ENCODE assay signal across 8 mouse cellular contexts in the genomic region with DNA sequence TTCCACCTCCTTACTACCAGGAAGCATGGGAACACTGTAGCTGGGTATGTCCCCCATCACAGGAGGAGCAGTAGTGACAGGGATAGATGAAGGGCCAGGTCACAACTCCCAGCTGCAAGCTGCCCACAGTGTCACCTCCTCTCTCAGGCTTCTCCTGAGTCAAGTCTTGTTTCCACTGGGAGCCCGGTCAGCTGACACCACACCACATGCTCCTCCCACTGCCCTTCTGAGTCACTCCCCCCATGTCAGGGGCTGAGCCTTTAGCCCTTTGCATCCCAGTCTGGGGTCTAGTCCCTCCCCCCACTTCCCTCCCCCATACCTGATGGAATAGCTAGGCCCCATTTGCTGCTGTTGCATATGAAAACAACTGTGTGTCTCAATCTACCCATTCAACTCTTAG. TPM values are rescaled to one million over a fixed set of nuclear protein-coding genes. Genes with fewer than 3 reads are reported as not detected.
DNase-seq lines count a peak whose midpoint lies in the region; ATAC-seq and TF ChIP-seq lines count a peak whose summit lies in the region.

No protein-coding gene starts in this region.

- intact Hi-C loops in left cerebral cortex, postnatal 10 days (cut with DNase I), result no loop called here

- no peak for TF ChIP-seq CTCF in cerebellum, adult 2 months (IDR thresholded peaks at IDR 0.05; ENCODE audit: borderline replicate concordance, insufficient read depth, low read depth, low read length)

- no peak overlapping the region for H3K4me2 ChIP-seq in lung, embryonic 16.5 days (ENCODE audit: low read depth, low read length)
- H3K4me2 ChIP-seq in limb, embryonic 15.5 days, result no peak overlapping the region
- H3K4me2 ChIP-seq in stomach, embryonic 15.5 days, result no peak overlapping the region

- no peaks in the 10 kb centered on the region for H3K27me3 ChIP-seq in cerebellum, adult 2 months (ENCODE audit: control insufficient read depth, insufficient read depth, low read length)
- H3K27me3 ChIP-seq in lung, embryonic 16.5 days (ENCODE audit: control insufficient read depth, insufficient read depth, low read depth, low read length), result no peaks in the 10 kb centered on the region
- no peaks in the 10 kb centered on the region for H3K27me3 ChIP-seq in limb, embryonic 15.5 days
- H3K27me3 ChIP-seq in stomach, embryonic 15.5 days (replicated peaks), result no peaks in the 10 kb centered on the region

- ATAC-seq in lung, embryonic 16.5 days (ENCODE audit: low read depth), result peak; percentile 15; the same call in 1 of the 2 replicates
- ATAC-seq in limb, embryonic 15.5 days (ENCODE audit: insufficient number of reproducible peaks, low FRiP score, low TSS enrichment, low read depth), result no peak
- ATAC-seq in stomach, embryonic 15.5 days (ENCODE audit: insufficient read depth, low FRiP score, low read depth), result no peak

- no peak overlapping the region for H3K4me3 ChIP-seq in cerebellum, adult 2 months (replicated peaks; ENCODE audit: insufficient read depth, low read depth, low read length)
- no peak overlapping the region for H3K4me3 ChIP-seq in lung, embryonic 16.5 days (ENCODE audit: low read length)
- no peak overlapping the region for H3K4me3 ChIP-seq in limb, embryonic 15.5 days
- H3K4me3 ChIP-seq in stomach, embryonic 15.5 days (replicated peaks), result no peak overlapping the region

- H3K4me1 ChIP-seq in cerebellum, adult 2 months (ENCODE audit: control insufficient read depth, insufficient read depth, low read length), result peaks cover 31% of the 10 kb centered on the region
- H3K4me1 ChIP-seq in lung, embryonic 16.5 days (replicated peaks; ENCODE audit: control insufficient read depth, insufficient read depth, low read length), result peaks cover 24% of the 10 kb centered on the region
- peaks cover 36% of the 10 kb centered on the region for H3K4me1 ChIP-seq in limb, embryonic 15.5 days
- peaks cover 34% of the 10 kb centered on the region for H3K4me1 ChIP-seq in stomach, embryonic 15.5 days

- no peak for DNase-seq in cerebellum, adult 2 months
- DNase-seq in cerebellum, adult 18-20 months, result no peak
- no peak for DNase-seq in lung, postnatal 36 days
- no peak for DNase-seq in left cerebral cortex, postnatal 10 days (ENCODE audit: extremely low spot score in 1 of 2, low spot score in 2 of 2)
- DNase-seq in T-cell, adult 2 months (ENCODE audit: low spot score), result no peak

- WGBS in cerebellum, adult 2 months, result 38% methylated on average over 1 of the region's 1 CpGs
- 27% methylated on average over 1 of the region's 1 CpGs for WGBS in lung, embryonic 16.5 days
- WGBS in limb, embryonic 15.5 days, result 40% methylated on average over 1 of the region's 1 CpGs
- 29% methylated on average over 1 of the region's 1 CpGs for WGBS in stomach, embryonic 15.5 days

- peak overlapping the region; percentile 1; the same call in 1 of the 2 replicates for H3K27ac ChIP-seq in cerebellum, adult 2 months (ENCODE audit: insufficient read depth, low read length)
- H3K27ac ChIP-seq in lung, embryonic 16.5 days (ENCODE audit: low read length), result no peak overlapping the region
- peak overlapping the region; percentile 22; the same call in 1 of the 2 replicates for H3K27ac ChIP-seq in limb, embryonic 15.5 days
- peak overlapping the region; percentile 75 for H3K27ac ChIP-seq in stomach, embryonic 15.5 days

- no peaks in the 10 kb centered on the region; the same call in 1 of the 2 replicates for H3K9me3 ChIP-seq in lung, embryonic 16.5 days (ENCODE audit: control insufficient read depth, low read length)
- H3K9me3 ChIP-seq in limb, embryonic 15.5 days, result no peaks in the 10 kb centered on the region
- no peaks in the 10 kb centered on the region for H3K9me3 ChIP-seq in stomach, embryonic 15.5 days

- TF ChIP-seq POLR2A in cerebellum, adult 2 months (IDR thresholded peaks at IDR 0.05; ENCODE audit: borderline replicate concordance, insufficient read depth, low read length), result no peak

- no peak overlapping the region for H3K9ac ChIP-seq in lung, embryonic 16.5 days (ENCODE audit: low read length)
- no peak overlapping the region for H3K9ac ChIP-seq in limb, embryonic 15.5 days
- no peak overlapping the region for H3K9ac ChIP-seq in stomach, embryonic 15.5 days

- H3K36me3 ChIP-seq in lung, embryonic 16.5 days (ENCODE audit: control insufficient read depth, insufficient read depth, low read length), result peaks cover 22% of the 10 kb centered on the region
- H3K36me3 ChIP-seq in limb, embryonic 15.5 days, result peaks cover 19% of the 10 kb centered on the region
- peaks cover 12% of the 10 kb centered on the region for H3K36me3 ChIP-seq in stomach, embryonic 15.5 days

RNA-seq across cellular contexts. Expression of gene Hs6st1, which starts 21.3 kb away (rescaled TPM):
- 69.8 and 70.5 TPM in 2 replicates for polyA plus RNA-seq in cerebellum, adult 2 months (2012; rRNA removed)
- polyA plus RNA-seq in lung, embryonic 16.5 days (2015; fragmentation: Nextera tagmentation; extraction: Ambion mirVana), result 4.4 and 5.1 TPM in 2 replicates
- 6.5 and 8.1 TPM in 2 replicates for polyA plus RNA-seq in limb, embryonic 15.5 days (2015; fragmentation: Nextera tagmentation; extraction: Ambion mirVana)
- polyA plus RNA-seq in stomach, embryonic 15.5 days (2015; fragmentation: Nextera tagmentation; extraction: Ambion mirVana), result 13.0 TPM in 2 replicates
- 10 to 100 TPM; 87.9 to 89.2 TPM for total RNA-seq in left cerebral cortex, postnatal 10 days (2021)
